Mouse (Mus musculus): ENCODE results near the gene Pdcd6.
A peak's percentile ranks its signal among the peaks of the same experiment; 100 is the strongest.

Pdcd6 gene

GRCm38 (mm10) chr13:74317170-74317849 lies at the start of gene Pdcd6:
TSS of gene Pdcd6 (minus strand) at chr13:74317580.
- peak; percentile 88 for DNase-seq

GRCm38 (mm10) chr13:74363859-74364235 lies 46.5 kb upstream of the Pdcd6 start, which contains the start of gene Lrrc14b:
TSS of gene Lrrc14b (minus strand) at chr13:74364005.
- DNase-seq, result no peak

- no peak for DNase-seq
These were observed 45.9 kb upstream of the Pdcd6 start for GRCm38 (mm10) chr13:74363176-74363858.

GRCm38 (mm10) chr13:74362218-74362617 lies 44.8 kb upstream of the Pdcd6 start:
- DNase-seq, result no peak

- DNase-seq, result no peak
These were observed 39.1 kb upstream of the Pdcd6 start for GRCm38 (mm10) chr13:74356491-74356890.

GRCm38 (mm10) chr13:74350435-74350906 lies 33.1 kb upstream of the Pdcd6 start:
- peak; percentile 41 for DNase-seq

GRCm38 (mm10) chr13:74349566-74350434 lies 32.4 kb upstream of the Pdcd6 start, which contains the start of the genes Sdha and Ccdc127:
TSS of gene Sdha (minus strand) at chr13:74350280.
TSS of gene Ccdc127 (plus strand) at chr13:74350309.
- DNase-seq, result peak; percentile 98

- peak; percentile 64 for DNase-seq
These were observed 23.7 kb upstream of the Pdcd6 start for GRCm38 (mm10) chr13:74341036-74341435.

GRCm38 (mm10) chr13:74329321-74329720 lies 11.9 kb upstream of the Pdcd6 start:
- DNase-seq, result no peak

GRCm38 (mm10) chr13:74316789-74317169 lies 601 bp downstream of the Pdcd6 start:
- DNase-seq, result no peak

GRCm38 (mm10) chr13:74316386-74316785 lies 994 bp downstream of the Pdcd6 start:
- DNase-seq, result no peak

- DNase-seq, result no peak
These were observed 2.8 kb downstream of the Pdcd6 start for GRCm38 (mm10) chr13:74314616-74315015.

- no peak for DNase-seq
These were observed 11.6 kb downstream of the Pdcd6 start for GRCm38 (mm10) chr13:74305780-74306179.

- DNase-seq, result no peak
These were observed 12.0 kb downstream of the Pdcd6 start for GRCm38 (mm10) chr13:74305380-74305779.

- peak; percentile 37 for DNase-seq
These were observed 15.0 kb downstream of the Pdcd6 start for GRCm38 (mm10) chr13:74302050-74303037.

GRCm38 (mm10) chr13:74301607-74301984 lies 15.8 kb downstream of the Pdcd6 start:
- no peak for DNase-seq

- peak; percentile 73 for DNase-seq
These were observed 16.3 kb downstream of the Pdcd6 start for GRCm38 (mm10) chr13:74300925-74301606.

- no peak for DNase-seq
These were observed 21.0 kb downstream of the Pdcd6 start for GRCm38 (mm10) chr13:74296376-74296775.

GRCm38 (mm10) chr13:74292167-74292566 lies 25.2 kb downstream of the Pdcd6 start, which contains the start of gene Ahrr:
TSS of gene Ahrr (minus strand) at chr13:74292331.
- DNase-seq, result peak; percentile 80

GRCm38 (mm10) chr13:74289646-74290045 lies 27.7 kb downstream of the Pdcd6 start:
- DNase-seq, result no peak

- DNase-seq, result no peak
These were observed 35.1 kb downstream of the Pdcd6 start for GRCm38 (mm10) chr13:74282299-74282698.
